Mouse (Mus musculus): Measurements from ENCODE around the gene Crtac1.

DNA sequence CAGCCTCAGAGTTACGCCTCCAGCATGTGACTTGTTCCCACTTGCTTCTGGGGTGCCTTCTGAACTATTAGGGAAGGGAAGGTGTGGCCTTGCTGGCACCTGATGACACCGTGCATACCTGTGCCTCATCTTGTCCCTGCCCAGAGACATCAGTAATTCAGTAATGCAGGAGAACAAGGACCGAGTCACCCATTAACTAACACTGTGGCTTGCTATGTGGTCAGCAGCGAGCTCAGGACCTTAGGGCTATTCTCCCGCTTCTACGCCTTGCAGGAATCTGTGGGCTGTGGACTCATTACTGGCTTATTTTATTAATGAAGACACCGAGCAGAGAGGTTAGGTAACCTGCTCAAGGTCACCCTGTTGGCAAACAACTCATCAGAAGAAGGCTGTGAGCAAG, 21.0 kb upstream of the Crtac1 start:
- TF ChIP-seq POLR2A (IDR thresholded peaks at IDR 0.05; ENCODE audit: control insufficient read depth, extremely low read depth, insufficient read depth, low read length, poor library complexity): no peak
- no peak for TF ChIP-seq CTCF (IDR thresholded peaks at IDR 0.05; ENCODE audit: borderline replicate concordance, control insufficient read depth, extremely low read depth, insufficient read depth, low read length, poor library complexity)
